Mouse (Mus musculus): ENCODE measurements around the gene Gm20388. TPM values are rescaled to one million over a fixed set of nuclear protein-coding genes. Genes with fewer than 3 reads are reported as not detected.

Gm20388 gene
- total RNA-seq, 1 experiment from 2014 or later, result 10.0 TPM

DNA sequence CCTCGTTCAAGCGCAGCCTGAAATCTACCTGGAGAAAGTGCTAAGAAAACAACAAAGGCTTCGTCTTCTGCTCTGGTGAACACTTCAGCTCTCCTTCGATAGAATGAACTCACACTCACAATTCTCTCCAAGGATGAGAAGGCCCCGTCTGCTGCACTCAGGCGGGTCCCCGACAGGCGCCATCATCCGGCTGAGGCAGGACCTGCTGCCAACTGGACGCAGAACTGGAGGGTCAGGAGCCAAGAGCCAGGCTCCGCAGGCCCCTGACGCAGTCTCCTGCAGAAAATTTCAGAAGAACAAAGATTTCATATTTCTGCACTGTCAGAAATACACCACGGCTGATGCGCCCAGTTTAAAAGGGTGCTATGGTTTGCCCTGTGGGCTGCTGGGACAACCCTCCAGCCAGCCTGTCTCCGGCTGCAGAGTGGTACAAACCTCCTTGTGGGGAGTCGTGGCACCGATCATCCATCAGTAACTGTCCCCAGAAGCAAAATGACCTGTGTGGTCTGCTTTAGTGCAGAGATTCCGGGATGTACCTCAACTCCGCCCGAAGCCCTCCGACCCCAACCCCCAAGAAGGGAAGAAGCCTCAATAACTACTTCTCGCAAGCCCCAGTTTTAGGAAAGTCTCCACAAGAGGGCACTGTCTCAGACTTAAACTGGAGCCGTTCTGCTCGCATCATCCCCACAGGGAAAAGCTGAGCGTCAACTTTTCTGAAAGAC is 3732.8 kb downstream of the Gm20388 start:
- ATAC-seq (replicated peaks; ENCODE audit: insufficient number of reproducible peaks, low FRiP score, low TSS enrichment, poor library complexity, severe bottlenecking), result no peak

- no peak for ATAC-seq (replicated peaks; ENCODE audit: insufficient number of reproducible peaks, low FRiP score, low TSS enrichment, poor library complexity, severe bottlenecking)
Observed at GRCm38 (mm10) chr8:123645229-123645628, 3734.6 kb downstream of the Gm20388 start.

- ATAC-seq (replicated peaks; ENCODE audit: insufficient number of reproducible peaks, low FRiP score, low TSS enrichment, poor library complexity, severe bottlenecking), result no peak
Observed at GRCm38 (mm10) chr8:123648245-123649170, 3737.9 kb downstream of the Gm20388 start.

DNA sequence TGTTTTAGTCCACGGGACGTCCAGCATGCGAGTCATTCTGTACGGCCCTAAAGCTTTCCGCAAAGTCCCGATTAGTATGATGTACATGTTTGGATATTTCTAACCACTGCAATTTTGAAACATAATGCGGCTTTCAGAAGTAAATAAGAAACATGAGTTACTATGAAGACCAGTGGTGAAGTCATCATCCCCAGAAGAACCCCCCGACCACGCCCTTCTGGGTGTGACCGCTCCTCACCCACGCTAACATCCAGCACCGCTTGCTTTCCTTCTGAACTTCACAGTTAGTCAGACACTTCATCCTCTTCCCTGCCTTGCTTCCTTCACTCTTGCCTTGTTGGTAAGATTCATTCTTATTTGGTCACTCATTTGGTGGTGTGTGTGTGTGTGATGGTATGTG is 3738.8 kb downstream of the Gm20388 start:
- ATAC-seq (replicated peaks; ENCODE audit: insufficient number of reproducible peaks, low FRiP score, low TSS enrichment, poor library complexity, severe bottlenecking), result no peak

DNA sequence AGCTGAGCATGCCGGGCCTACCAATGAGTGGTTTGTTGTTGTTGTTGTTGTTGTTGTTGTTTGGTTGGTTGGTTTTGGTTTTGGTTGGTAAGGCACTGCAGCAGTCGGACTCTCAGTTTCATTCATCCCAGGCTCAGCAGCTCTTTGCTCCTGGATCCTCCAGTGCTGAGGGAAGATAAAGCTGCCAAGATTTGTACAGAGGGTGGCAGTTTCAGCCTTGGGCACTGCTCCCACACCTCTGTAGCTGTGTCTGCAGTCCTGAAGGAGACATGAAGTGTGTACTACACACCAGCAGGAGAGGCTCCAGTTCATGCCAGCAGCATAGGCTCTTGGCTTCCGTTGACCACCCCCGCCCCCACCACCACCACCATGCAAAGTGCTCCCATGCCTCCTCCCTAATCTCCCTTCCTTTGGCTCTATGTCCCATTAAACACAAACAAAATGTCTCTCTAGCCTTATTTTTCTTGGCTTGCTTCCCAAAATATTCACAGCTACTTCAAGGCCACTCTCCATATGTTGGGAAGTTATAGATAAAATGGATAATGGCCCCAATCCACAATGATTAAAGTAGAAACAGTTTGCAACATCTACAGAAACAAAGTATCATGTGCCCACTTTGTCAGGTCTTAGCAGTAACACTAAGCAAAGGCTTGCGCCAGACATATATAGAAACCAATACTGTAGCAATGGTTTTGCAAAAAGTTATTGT is 3740.9 kb downstream of the Gm20388 start:
- no peak for ATAC-seq (replicated peaks; ENCODE audit: insufficient number of reproducible peaks, low FRiP score, low TSS enrichment, poor library complexity, severe bottlenecking)

DNA sequence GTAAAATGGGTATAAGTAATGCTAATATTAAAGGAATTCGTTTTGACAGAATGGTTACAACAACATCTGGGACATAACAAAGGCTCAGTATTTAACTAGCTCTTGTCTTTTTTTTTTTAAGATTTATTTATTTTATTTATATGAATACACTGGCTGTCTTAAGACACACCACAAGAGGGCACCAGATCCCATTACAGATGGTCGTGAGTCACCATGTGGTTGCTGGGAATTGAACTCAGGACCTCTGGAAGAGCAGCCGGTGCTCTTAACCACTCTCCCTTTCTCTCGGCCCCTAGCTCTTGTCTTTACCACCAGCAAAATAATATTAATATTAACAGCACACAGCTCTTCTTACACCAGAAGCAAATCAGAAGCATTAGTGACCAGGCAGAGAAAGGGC is 3742.0 kb downstream of the Gm20388 start:
- no peak for ATAC-seq (replicated peaks; ENCODE audit: insufficient number of reproducible peaks, low FRiP score, low TSS enrichment, poor library complexity, severe bottlenecking)

- ATAC-seq (replicated peaks; ENCODE audit: insufficient number of reproducible peaks, low FRiP score, low TSS enrichment, poor library complexity, severe bottlenecking), result peak; percentile 62; the same call in 1 of the 2 replicates
Observed at GRCm38 (mm10) chr8:123653308-123653993, 3742.8 kb downstream of the Gm20388 start, which contains the start of gene Rhou. Gene Rhou (plus strand): TSS chr8:123653929.

DNA sequence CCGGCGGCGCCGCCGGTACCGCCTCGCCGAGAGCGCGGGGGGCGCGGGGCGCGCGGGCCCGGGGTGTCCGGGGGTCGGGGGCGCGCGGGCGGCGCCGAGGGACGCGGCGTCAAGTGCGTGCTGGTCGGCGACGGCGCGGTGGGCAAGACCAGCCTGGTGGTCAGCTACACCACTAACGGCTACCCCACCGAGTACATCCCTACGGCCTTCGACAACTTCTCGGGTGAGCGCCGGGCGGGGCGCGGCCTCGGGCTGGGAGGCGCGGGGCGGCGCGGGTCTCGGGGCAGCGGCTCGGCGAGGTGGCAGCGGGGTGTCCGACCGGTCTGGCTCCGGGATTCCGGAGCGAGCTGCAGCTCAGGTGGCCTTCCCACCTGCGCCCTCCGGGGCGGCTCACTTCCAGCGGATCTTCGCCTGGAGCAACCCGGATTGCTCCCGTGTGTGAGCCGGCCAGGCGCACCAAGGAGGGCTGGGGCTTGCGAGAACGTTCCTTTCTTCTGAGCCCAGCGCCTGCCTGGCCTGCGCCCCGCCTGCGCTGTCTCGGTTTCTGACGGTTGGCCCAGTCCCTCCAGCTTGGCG is 3743.4 kb downstream of the Gm20388 start:
- ATAC-seq (replicated peaks; ENCODE audit: insufficient number of reproducible peaks, low FRiP score, low TSS enrichment, poor library complexity, severe bottlenecking), result no peak

GRCm38 (mm10) chr8:123654763-123655162 is 3744.1 kb downstream of the Gm20388 start:
- no peak for ATAC-seq (replicated peaks; ENCODE audit: insufficient number of reproducible peaks, low FRiP score, low TSS enrichment, poor library complexity, severe bottlenecking)

GRCm38 (mm10) chr8:123655351-123655779 is 3744.7 kb downstream of the Gm20388 start:
- no peak for ATAC-seq (replicated peaks; ENCODE audit: insufficient number of reproducible peaks, low FRiP score, low TSS enrichment, poor library complexity, severe bottlenecking)

GRCm38 (mm10) chr8:123657826-123658225 is 3747.2 kb downstream of the Gm20388 start:
- no peak for ATAC-seq (replicated peaks; ENCODE audit: insufficient number of reproducible peaks, low FRiP score, low TSS enrichment, poor library complexity, severe bottlenecking)

DNA sequence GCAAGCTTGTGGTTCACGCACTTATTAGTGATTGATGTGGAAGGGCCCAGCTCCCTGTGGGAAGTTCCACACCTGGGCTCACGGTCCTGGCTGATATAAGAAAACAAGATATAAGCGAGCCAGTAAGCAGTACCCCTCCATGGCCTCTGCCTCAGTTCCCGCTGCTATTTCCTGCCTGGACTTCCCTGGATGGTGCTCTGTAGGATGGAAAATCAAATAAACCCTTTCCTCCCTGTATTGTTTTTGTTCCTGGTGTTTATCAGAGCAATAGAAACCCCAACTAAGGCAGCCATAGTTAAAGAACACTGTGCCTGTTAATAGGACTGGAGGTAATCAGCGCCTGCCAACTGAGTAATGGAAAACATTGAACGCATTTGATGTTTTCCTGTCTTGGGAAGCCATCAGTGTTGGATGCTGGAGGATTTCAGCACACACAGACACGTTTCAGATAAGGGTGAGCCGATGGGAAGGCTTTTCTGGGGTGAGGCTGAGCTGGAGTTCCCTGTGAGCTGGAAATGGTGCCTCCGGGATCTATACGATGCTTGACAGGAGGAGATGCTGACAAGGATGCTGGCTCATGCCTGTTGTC is 3748.9 kb downstream of the Gm20388 start:
- no peak for ATAC-seq (replicated peaks; ENCODE audit: insufficient number of reproducible peaks, low FRiP score, low TSS enrichment, poor library complexity, severe bottlenecking)

DNA sequence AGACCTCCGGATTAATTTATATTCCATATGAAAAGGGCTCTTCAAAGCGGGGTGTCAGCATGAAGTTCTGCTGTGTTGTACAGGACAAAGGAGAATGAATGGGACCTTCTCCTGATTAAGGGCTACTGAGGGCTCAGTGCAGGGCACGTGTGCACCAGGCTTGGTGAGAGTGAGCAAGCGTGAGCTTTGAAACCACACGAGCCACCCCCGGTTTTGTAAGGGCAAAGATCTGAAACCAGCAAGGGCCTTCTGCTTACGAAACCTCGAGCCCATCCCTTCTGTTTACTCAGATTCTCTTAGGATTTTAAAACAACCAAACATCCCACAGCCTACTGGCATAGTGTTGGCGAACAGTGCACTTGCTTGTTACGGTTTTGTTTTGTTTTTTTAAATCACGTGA is 3750.9 kb downstream of the Gm20388 start:
- no peak for ATAC-seq (replicated peaks; ENCODE audit: insufficient number of reproducible peaks, low FRiP score, low TSS enrichment, poor library complexity, severe bottlenecking)

- ATAC-seq (replicated peaks; ENCODE audit: insufficient number of reproducible peaks, low FRiP score, low TSS enrichment, poor library complexity, severe bottlenecking), result no peak
Observed at GRCm38 (mm10) chr8:123665580-123665979, 3754.9 kb downstream of the Gm20388 start.

DNA sequence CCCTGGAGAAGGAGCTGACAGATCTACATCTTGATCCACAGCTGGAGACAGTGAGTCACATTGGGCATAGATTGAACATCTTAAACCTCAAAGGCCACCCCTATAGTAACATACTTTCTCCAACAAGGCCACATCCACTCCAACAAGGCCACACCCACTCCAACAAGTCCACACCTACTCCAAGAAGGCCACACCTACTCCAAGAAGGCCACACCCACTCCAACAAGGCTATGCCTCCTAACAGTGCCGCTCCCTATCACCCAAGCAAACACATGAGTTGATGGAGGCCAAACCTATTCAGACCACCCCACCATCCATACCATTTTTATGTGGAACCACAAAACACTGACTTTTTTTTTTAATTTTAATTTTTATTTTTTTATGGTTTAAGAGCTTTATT is 3756.2 kb downstream of the Gm20388 start:
- no peak for ATAC-seq (replicated peaks; ENCODE audit: insufficient number of reproducible peaks, low FRiP score, low TSS enrichment, poor library complexity, severe bottlenecking)

GRCm38 (mm10) chr8:123668681-123669080 is 3758.0 kb downstream of the Gm20388 start:
- ATAC-seq (replicated peaks; ENCODE audit: insufficient number of reproducible peaks, low FRiP score, low TSS enrichment, poor library complexity, severe bottlenecking), result no peak

DNA sequence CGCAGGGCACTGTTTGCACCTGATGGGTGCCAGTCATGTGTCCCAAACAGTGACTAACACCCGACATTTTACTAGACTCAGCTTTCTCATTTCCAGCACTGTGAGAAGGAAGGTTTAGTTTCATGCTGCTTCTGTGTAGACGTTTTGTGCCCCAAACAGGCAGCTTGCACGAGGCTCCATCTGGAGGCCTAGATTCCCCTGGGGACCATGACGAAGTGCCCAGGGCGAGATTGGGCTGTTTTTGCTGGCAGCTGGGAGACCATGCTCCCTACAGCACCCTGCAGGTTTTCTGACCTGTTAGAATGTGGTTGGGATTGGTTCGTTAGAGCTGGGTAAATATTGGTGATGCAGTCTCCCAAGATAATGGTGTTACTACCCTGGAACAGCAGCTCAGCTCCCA is 3760.1 kb downstream of the Gm20388 start:
- no peak for ATAC-seq (replicated peaks; ENCODE audit: insufficient number of reproducible peaks, low FRiP score, low TSS enrichment, poor library complexity, severe bottlenecking)

GRCm38 (mm10) chr8:123671454-123671853 is 3760.8 kb downstream of the Gm20388 start:
- no peak for ATAC-seq (replicated peaks; ENCODE audit: insufficient number of reproducible peaks, low FRiP score, low TSS enrichment, poor library complexity, severe bottlenecking)

Measured in monocyte, adult 5-6 weeks (primary cell).